Mouse (Mus musculus) megakaryocyte, embryonic 14.5 days (primary cell): ENCODE measurements around the gene Ccser2. TPM values are rescaled to one million over a fixed set of nuclear protein-coding genes. Genes with fewer than 3 reads are reported as not detected.
A peak's percentile ranks its signal among the peaks of the same experiment; 100 is the strongest.
"Not testable (repeated sequence)": the region's sequence is repeated elsewhere in the genome, so short reads cannot be mapped to it uniquely, and the experiment has no call there.

Experiments
- H3K27me3 ChIP-seq: replicated peaks from 2 replicates; pipeline ENCODE3; 2012; ENCODE audit warnings: inconsistent platforms
- H3K36me3 ChIP-seq: replicated peaks from 2 replicates; pipeline ENCODE3; 2012; ENCODE audit warnings: low read length, inconsistent platforms, mixed read lengths
- H3K4me1 ChIP-seq: 2 replicates; pipeline ENCODE4 v1.6.1; 2012; ENCODE audit warnings: inconsistent platforms
- H3K4me3 ChIP-seq: replicated peaks from 2 replicates; pipeline ENCODE3; 2012; ENCODE audit warnings: moderate library complexity, mild to moderate bottlenecking, inconsistent platforms
- H3K9me3 ChIP-seq: 2 replicates; pipeline ENCODE4 v1.6.1; 2012; ENCODE audit warnings: inconsistent platforms
- FLI1 ChIP-seq: IDR thresholded peaks from 2 replicates; pipeline ENCODE4 v1.6.1; 2012; ENCODE audit warnings: low read length, inconsistent platforms, mixed read lengths
- GATA1 ChIP-seq: IDR thresholded peaks from 3 replicates; pipeline ENCODE4 v1.6.1; 2012; ENCODE audit warnings: mixed read lengths, low read length, inconsistent platforms, borderline replicate concordance
- polyA plus RNA-seq: library from polyadenylated mRNA; stranded (reverse); fragments of >175 nt; gene quantifications from 2 replicates; pipeline ENCODE4 v1.2.3, GENCODE M21; 2012; ENCODE audit warnings: low replicate concordance; ENCODE audit not compliant: insufficient read depth

Gene Ccser2
- polyA plus RNA-seq, result 0.31 TPM in 1 of 2 replicates, not detected in the other

GRCm38 (mm10) chr14:36968628-36969147 is at the start of gene Ccser2:
Gene Ccser2, minus strand, starts transcription at chr14:36968777.
- TF ChIP-seq FLI1 (no peak), GATA1 (no peak)
- peak within 1 kb of the TSS; percentile 95 for H3K4me3 ChIP-seq
- peaks cover 26% of the 10 kb centered on the region for H3K4me1 ChIP-seq
- H3K9me3 ChIP-seq, result no peaks in the 10 kb centered on the region
- no peaks in the 10 kb centered on the region for H3K27me3 ChIP-seq
- H3K36me3 ChIP-seq, result no peaks in the 10 kb centered on the region

- H3K27me3 ChIP-seq, result no peaks in the 10 kb centered on the region
- no peaks in the 10 kb centered on the region for H3K9me3 ChIP-seq
- H3K4me1 ChIP-seq, result no peaks in the 10 kb centered on the region
- H3K36me3 ChIP-seq, result no peaks in the 10 kb centered on the region
- TF ChIP-seq GATA1 (no peak), FLI1 (no peak)
- H3K4me3 ChIP-seq, result no peak overlapping the region
Measured at GRCm38 (mm10) chr14:37015894-37016293, 47.3 kb upstream of the Ccser2 start.

GRCm38 (mm10) chr14:37013644-37014043 is 45.1 kb upstream of the Ccser2 start:
- H3K4me3 ChIP-seq, result no peak overlapping the region
- peaks cover 6% of the 10 kb centered on the region; the same call in 1 of the 2 replicates for H3K9me3 ChIP-seq
- no peaks in the 10 kb centered on the region for H3K36me3 ChIP-seq
- H3K27me3 ChIP-seq, result no peaks in the 10 kb centered on the region
- TF ChIP-seq GATA1, result no peak
- no peak for TF ChIP-seq FLI1
- H3K4me1 ChIP-seq, result no peaks in the 10 kb centered on the region

GRCm38 (mm10) chr14:37009686-37010085 is 41.1 kb upstream of the Ccser2 start:
- TF ChIP-seq FLI1 (no peak), GATA1 (no peak)
- no peaks in the 10 kb centered on the region for H3K4me1 ChIP-seq
- peaks cover 6% of the 10 kb centered on the region; the same call in 1 of the 2 replicates for H3K9me3 ChIP-seq
- no peaks in the 10 kb centered on the region for H3K36me3 ChIP-seq
- no peaks in the 10 kb centered on the region for H3K27me3 ChIP-seq
- no peak overlapping the region for H3K4me3 ChIP-seq

- no peaks in the 10 kb centered on the region for H3K36me3 ChIP-seq
- TF ChIP-seq GATA1 (no peak), FLI1 (no peak)
- no peaks in the 10 kb centered on the region; the same call in 1 of the 2 replicates for H3K4me1 ChIP-seq
- no peak overlapping the region for H3K4me3 ChIP-seq
- no peaks in the 10 kb centered on the region for H3K27me3 ChIP-seq
- peaks cover 6% of the 10 kb centered on the region; the same call in 1 of the 2 replicates for H3K9me3 ChIP-seq
Measured at GRCm38 (mm10) chr14:37006489-37006888, 37.9 kb upstream of the Ccser2 start.

GRCm38 (mm10) chr14:37005865-37006264 is 37.3 kb upstream of the Ccser2 start:
- Histone ChIP-seq H3K4me3 (no peak overlapping the region), H3K4me1 (no peaks in the 10 kb centered on the region; the same call in 1 of the 2 replicates), H3K36me3 (no peaks in the 10 kb centered on the region), H3K9me3 (peaks cover 6% of the 10 kb centered on the region; the same call in 1 of the 2 replicates), H3K27me3 (no peaks in the 10 kb centered on the region)
- TF ChIP-seq GATA1, result no peak
- TF ChIP-seq FLI1, result no peak

GRCm38 (mm10) chr14:37003431-37004095 is 35.0 kb upstream of the Ccser2 start:
- H3K27me3 ChIP-seq, result no peaks in the 10 kb centered on the region
- no peak overlapping the region for H3K4me3 ChIP-seq
- TF ChIP-seq FLI1, result no peak
- no peak for TF ChIP-seq GATA1
- H3K36me3 ChIP-seq, result no peaks in the 10 kb centered on the region
- H3K4me1 ChIP-seq, result no peaks in the 10 kb centered on the region; the same call in 1 of the 2 replicates
- no peaks in the 10 kb centered on the region for H3K9me3 ChIP-seq

- no peaks in the 10 kb centered on the region for H3K9me3 ChIP-seq
- no peaks in the 10 kb centered on the region for H3K27me3 ChIP-seq
- H3K4me1 ChIP-seq, result no peaks in the 10 kb centered on the region; the same call in 1 of the 2 replicates
- H3K36me3 ChIP-seq, result no peaks in the 10 kb centered on the region
- no peak for TF ChIP-seq GATA1
- no peak for TF ChIP-seq FLI1
- no peak overlapping the region for H3K4me3 ChIP-seq
Measured at GRCm38 (mm10) chr14:37002852-37003251, 34.3 kb upstream of the Ccser2 start.

- not testable (repeated sequence) for H3K27me3 ChIP-seq, H3K36me3 ChIP-seq, H3K4me3 ChIP-seq, H3K9me3 ChIP-seq, H3K4me1 ChIP-seq
Measured at GRCm38 (mm10) chr14:37000780-37001179, 32.2 kb upstream of the Ccser2 start.

- Histone ChIP-seq H3K9me3 (no peaks in the 10 kb centered on the region), H3K36me3 (no peaks in the 10 kb centered on the region), H3K4me3 (no peak overlapping the region), H3K4me1 (no peaks in the 10 kb centered on the region), H3K27me3 (no peaks in the 10 kb centered on the region)
- no peak for TF ChIP-seq FLI1
- no peak for TF ChIP-seq GATA1
Measured at GRCm38 (mm10) chr14:36989784-36990183, 21.2 kb upstream of the Ccser2 start.
